Mouse (Mus musculus) cortical plate, adult 2 months (tissue): Measurements from ENCODE around the gene Ccdc155. TPM values are rescaled to one million over a fixed set of nuclear protein-coding genes. Genes with fewer than 3 reads are reported as not detected.

ENCODE experiments used
- H3K27ac ChIP-seq: fragments of 200-500 bp; 2 replicates; pipeline ENCODE4 v1.5.1; 2012; ENCODE audit warnings: low read length, control low read depth, inconsistent platforms; ENCODE audit not compliant: insufficient read depth
- H3K4me1 ChIP-seq: fragments of 200-500 bp; 2 replicates; pipeline ENCODE4 v1.6.1; 2011; ENCODE audit warnings: low read length; ENCODE audit not compliant: control insufficient read depth, insufficient read depth
- H3K4me3 ChIP-seq: fragments of 200-500 bp; 2 replicates; pipeline ENCODE4 v1.5.1; 2011; ENCODE audit warnings: mild to moderate bottlenecking, low read length, control low read depth; ENCODE audit not compliant: insufficient read depth
- CTCF ChIP-seq: fragments of 200-500 bp; IDR thresholded peaks from 2 replicates; pipeline ENCODE4 v1.5.1; 2011; ENCODE audit warnings: mild to moderate bottlenecking, control low read depth, low read length; ENCODE audit not compliant: insufficient read depth; ENCODE audit errors: extremely low read depth
- POLR2A ChIP-seq: fragments of 200-500 bp; IDR thresholded peaks from 2 replicates; pipeline ENCODE4 v1.6.1; 2011; ENCODE audit warnings: mild to moderate bottlenecking, low read length, control low read depth; ENCODE audit not compliant: insufficient read depth; ENCODE audit errors: extremely low read depth
- polyA plus RNA-seq: library from polyadenylated mRNA; depleted of rRNA; stranded (reverse); fragments of >200 nt; gene quantifications from 2 replicates; pipeline ENCODE4 v1.2.3, GENCODE M21; 2012

The Ccdc155 gene
- polyA plus RNA-seq, 1 experiment, result 4.7 TPM

- H3K4me1 ChIP-seq, result peaks cover 3% of the 10 kb centered on the region; the same call in 1 of the 2 replicates
- no peak overlapping the region for H3K4me3 ChIP-seq
- H3K27ac ChIP-seq, result no peak overlapping the region
- TF ChIP-seq CTCF (no peak), POLR2A (no peak)
Observed at GRCm38 (mm10) chr7:45235656-45236180, 31.0 kb upstream of the Ccdc155 start.

- TF ChIP-seq CTCF (no peak), POLR2A (peak; percentile 24; the same call in 1 of the 2 replicates)
- Histone ChIP-seq H3K27ac (peak overlapping the region; percentile 95), H3K4me1 (peaks cover 3% of the 10 kb centered on the region; the same call in 1 of the 2 replicates), H3K4me3 (no peak overlapping the region)
Observed at GRCm38 (mm10) chr7:45234922-45235571, 30.4 kb upstream of the Ccdc155 start.

- no peak overlapping the region for H3K4me3 ChIP-seq
- H3K27ac ChIP-seq, result peak overlapping the region; percentile 95
- no peak for TF ChIP-seq CTCF
- no peak for TF ChIP-seq POLR2A
- H3K4me1 ChIP-seq, result peaks cover 3% of the 10 kb centered on the region; the same call in 1 of the 2 replicates
Observed at GRCm38 (mm10) chr7:45234333-45234841, 29.7 kb upstream of the Ccdc155 start.

GRCm38 (mm10) chr7:45233580-45234332 lies 29.1 kb upstream of the Ccdc155 start:
- Histone ChIP-seq H3K4me1 (peaks cover 3% of the 10 kb centered on the region; the same call in 1 of the 2 replicates), H3K27ac (peak overlapping the region; percentile 95), H3K4me3 (no peak overlapping the region)
- TF ChIP-seq CTCF (no peak), POLR2A (0 out of 2 replicates have a peak, but pooled peaks have one; percentile 3)

- Histone ChIP-seq H3K4me3 (no peak overlapping the region), H3K27ac (peak overlapping the region; percentile 82), H3K4me1 (peaks cover 3% of the 10 kb centered on the region; the same call in 1 of the 2 replicates)
- TF ChIP-seq CTCF (no peak), POLR2A (no peak)
Observed at GRCm38 (mm10) chr7:45232716-45233465, 28.2 kb upstream of the Ccdc155 start.

GRCm38 (mm10) chr7:45231941-45232340 lies 27.2 kb upstream of the Ccdc155 start:
- H3K4me1 ChIP-seq, result peaks cover 3% of the 10 kb centered on the region; the same call in 1 of the 2 replicates
- H3K27ac ChIP-seq, result no peak overlapping the region
- TF ChIP-seq CTCF, result no peak
- no peak for TF ChIP-seq POLR2A
- H3K4me3 ChIP-seq, result no peak overlapping the region

- peaks cover 3% of the 10 kb centered on the region; the same call in 1 of the 2 replicates for H3K4me1 ChIP-seq
- no peak overlapping the region for H3K27ac ChIP-seq
- TF ChIP-seq POLR2A (no peak), CTCF (no peak)
- no peak overlapping the region for H3K4me3 ChIP-seq
Observed at GRCm38 (mm10) chr7:45231192-45231591, 26.5 kb upstream of the Ccdc155 start.

- no peak for TF ChIP-seq POLR2A
- TF ChIP-seq CTCF, result no peak
- Histone ChIP-seq H3K27ac (no peak overlapping the region), H3K4me1 (peaks cover 2% of the 10 kb centered on the region; the same call in 1 of the 2 replicates), H3K4me3 (no peak overlapping the region)
Observed at GRCm38 (mm10) chr7:45229459-45230203, 24.9 kb upstream of the Ccdc155 start.
